Mouse (Mus musculus) olfactory bulb, adult 2 months (tissue): Measurements from ENCODE around the gene Plxnd1.

ENCODE experiments used
- CTCF ChIP-seq: fragments of 200-500 bp; IDR thresholded peaks from 2 replicates; pipeline ENCODE4 v1.5.1; 2012; ENCODE audit warnings: low read depth, mild to moderate bottlenecking, low read length, moderate library complexity; ENCODE audit not compliant: insufficient read depth
- POLR2A ChIP-seq: fragments of 200-500 bp; IDR thresholded peaks from 2 replicates; pipeline ENCODE4 v1.6.1; 2012; ENCODE audit warnings: mild to moderate bottlenecking, low read depth, low read length, moderate library complexity; ENCODE audit not compliant: insufficient read depth

- TF ChIP-seq CTCF = no peak
- TF ChIP-seq POLR2A = no peak
Measured at GRCm38 (mm10) chr6:115999227-115999626, 4.4 kb upstream of the Plxnd1 start.
